Mouse (Mus musculus) kidney, adult 2 months (tissue): ENCODE data around the gene 1810055G02Rik.

ENCODE experiments used
- CTCF ChIP-seq: fragments of 200-500 bp; conservative IDR thresholded peaks from 2 replicates; pipeline ENCODE4 v1.5.1; 2011; ENCODE audit warnings: low read depth, mild to moderate bottlenecking, control low read depth, low read length, moderate library complexity, mixed read lengths; ENCODE audit not compliant: insufficient read depth, insufficient read length
- POLR2A ChIP-seq: fragments of 200-500 bp; IDR thresholded peaks from one replicate; pipeline ENCODE4 v1.6.1; 2011; ENCODE audit warnings: low read depth, low read length, control low read depth

DNA sequence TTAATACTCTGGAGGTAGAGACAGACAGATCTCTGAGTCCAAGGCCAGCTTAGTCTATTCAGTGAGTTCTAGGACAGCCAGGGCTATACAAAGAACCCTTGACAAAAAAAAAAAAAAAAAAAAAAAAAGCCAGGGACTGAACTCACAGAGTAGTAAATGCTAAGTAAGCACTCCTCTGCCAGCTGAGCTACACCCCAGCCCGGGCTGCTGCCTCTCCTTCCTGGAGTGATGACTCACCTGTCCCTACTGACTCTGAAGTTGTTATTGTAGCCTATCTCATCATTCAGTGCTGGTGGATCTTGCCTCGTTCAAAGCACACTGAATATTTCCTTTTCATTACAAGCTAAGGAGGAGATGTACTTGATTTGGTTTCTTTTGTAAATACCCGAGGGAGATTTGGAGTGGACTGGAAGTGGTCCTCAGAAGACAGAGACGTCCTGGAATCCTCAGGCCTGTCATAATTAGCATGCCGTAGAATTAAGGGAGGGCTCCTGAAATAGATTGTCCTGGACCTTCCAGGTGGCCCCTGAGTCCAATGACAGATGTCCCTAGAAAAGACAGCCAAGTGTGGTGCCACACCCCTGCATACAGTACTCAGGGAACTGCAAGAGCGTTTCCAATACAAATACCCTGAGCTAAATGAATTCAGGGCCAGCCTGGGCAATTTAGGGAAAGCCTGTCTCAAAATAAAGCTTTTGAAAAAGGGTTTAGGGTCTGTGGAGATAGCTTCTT is 15.5 kb upstream of the 1810055G02Rik start:
- TF ChIP-seq CTCF (no peak), POLR2A (no peak)
